Mouse (Mus musculus) MEL (cell line): ENCODE results near the gene Olr1. TPM values are rescaled to one million over a fixed set of nuclear protein-coding genes. Genes with fewer than 3 reads are reported as not detected.

Experiments
- DNase-seq: peaks from one replicate; pipeline ENCODE4 v3.0.0; 2011; ENCODE audit warnings: low read depth, low spot score
- H3K27ac ChIP-seq: 2 replicates; pipeline ENCODE4 v1.5.1; 2012; ENCODE audit warnings: low read depth, mild to moderate bottlenecking, control low read depth, low read length, moderate library complexity; ENCODE audit not compliant: control insufficient read depth
- H3K27me3 ChIP-seq, 2 experiments: fragments of 150-350 bp in 1 of 2; sonication (generic) in 1 of 2; 2 replicates each; pipeline ENCODE4 v1.6.1; 2012; ENCODE audit warnings: low read length in 2 of 2, mild to moderate bottlenecking in 2 of 2, improper control_type of control experiment in 1 of 2, moderate library complexity in 1 of 2; ENCODE audit not compliant: insufficient read depth in 2 of 2, control insufficient read depth in 1 of 2
- H3K36me3 ChIP-seq, 2 experiments: 2 replicates each; pipeline ENCODE4 v1.6.1; 2012 to 2014; ENCODE audit warnings: low read length in 2 of 2, improper control_type of control experiment in 1 of 2, inconsistent platforms in 1 of 2, mild to moderate bottlenecking in 1 of 2; ENCODE audit not compliant: insufficient read depth in 2 of 2, control insufficient read depth in 1 of 2
- H3K4me1 ChIP-seq, 2 experiments: fragments of 150-350 bp in 1 of 2; sonication (generic) in 1 of 2; 2 replicates each; pipeline ENCODE4 v1.6.1; 2012; ENCODE audit warnings: low read length in 2 of 2, improper control_type of control experiment in 1 of 2, mild to moderate bottlenecking in 1 of 2; ENCODE audit not compliant: insufficient read depth in 2 of 2, control insufficient read depth in 1 of 2
- H3K4me3 ChIP-seq, 2 experiments: fragments of 150-350 bp in 1 of 2; sonication (generic) in 1 of 2; 2 replicates each; pipeline ENCODE4 v1.5.1; 2012; ENCODE audit warnings: low read depth in 2 of 2, low read length in 2 of 2, mild to moderate bottlenecking in 2 of 2, moderate library complexity in 2 of 2, control low read depth in 1 of 2, improper control_type of control experiment in 1 of 2; ENCODE audit not compliant: control insufficient read depth in 1 of 2, insufficient read depth in 1 of 2
- H3K79me2 ChIP-seq: 2 replicates; pipeline ENCODE4 v1.6.1; 2012; ENCODE audit warnings: mild to moderate bottlenecking, low read length, moderate library complexity; ENCODE audit not compliant: control insufficient read depth, poor library complexity, insufficient read depth
- H3K9ac ChIP-seq: 2 replicates; pipeline ENCODE4 v1.6.1; 2012; ENCODE audit warnings: low read depth, mild to moderate bottlenecking, control low read depth, low read length, moderate library complexity; ENCODE audit not compliant: control insufficient read depth, poor library complexity, severe bottlenecking
- H3K9me3 ChIP-seq: fragments of 150-350 bp; sonication (generic); replicated peaks from 2 replicates; pipeline ENCODE4 v1.6.1; 2012; ENCODE audit warnings: mild to moderate bottlenecking, low read length, improper control_type of control experiment, moderate library complexity; ENCODE audit not compliant: insufficient read depth
- E2F4 ChIP-seq: IDR thresholded peaks from 2 replicates; pipeline ENCODE4 v1.6.1; 2011; ENCODE audit warnings: low read depth, low read length, improper control_type of control experiment, borderline replicate concordance
- GATA1 ChIP-seq: IDR thresholded peaks from 2 replicates; pipeline ENCODE4 v1.6.1; 2011; ENCODE audit warnings: low read depth, low read length, improper control_type of control experiment
- MAX ChIP-seq: IDR thresholded peaks from 2 replicates; pipeline ENCODE4 v1.6.1; 2011; ENCODE audit warnings: low read length, improper control_type of control experiment
- MEF2A ChIP-seq: IDR thresholded peaks from 2 replicates; pipeline ENCODE4 v1.6.1; 2014; ENCODE audit warnings: low read depth, mild to moderate bottlenecking, inconsistent platforms, low read length, improper control_type of control experiment; ENCODE audit not compliant: poor library complexity, insufficient replicate concordance, severe bottlenecking; ENCODE audit errors: extremely low read depth
- MXI1 ChIP-seq: IDR thresholded peaks from 2 replicates; pipeline ENCODE4 v1.6.1; 2011; ENCODE audit warnings: mild to moderate bottlenecking, low read depth, low read length, improper control_type of control experiment
- MYB ChIP-seq: IDR thresholded peaks from 2 replicates; pipeline ENCODE4 v1.6.1; 2011; ENCODE audit warnings: mild to moderate bottlenecking, low read depth, low read length, improper control_type of control experiment
- NRF1 ChIP-seq: IDR thresholded peaks from 2 replicates; pipeline ENCODE4 v1.6.1; 2014; ENCODE audit warnings: low read depth, mild to moderate bottlenecking, inconsistent platforms, low read length, improper control_type of control experiment, moderate library complexity; ENCODE audit not compliant: poor library complexity, insufficient read depth, severe bottlenecking
- RAD21 ChIP-seq: IDR thresholded peaks from 2 replicates; pipeline ENCODE4 v1.6.1; 2011; ENCODE audit warnings: mild to moderate bottlenecking, low read depth, low read length, improper control_type of control experiment
- SIN3A ChIP-seq: IDR thresholded peaks from 2 replicates; pipeline ENCODE4 v1.6.1; 2012; ENCODE audit warnings: low read length, improper control_type of control experiment, inconsistent platforms
- SMC3 ChIP-seq: IDR thresholded peaks from 2 replicates; pipeline ENCODE4 v1.6.1; 2011; ENCODE audit warnings: low read depth, low read length, improper control_type of control experiment
- TBP ChIP-seq: IDR thresholded peaks from 2 replicates; pipeline ENCODE4 v1.8.0; 2011; ENCODE audit warnings: low read depth, low read length, improper control_type of control experiment
- UBTF ChIP-seq: IDR thresholded peaks from 2 replicates; pipeline ENCODE4 v1.6.1; 2012; ENCODE audit warnings: low read depth, mild to moderate bottlenecking, inconsistent platforms, low read length, improper control_type of control experiment, moderate library complexity, borderline replicate concordance; ENCODE audit not compliant: insufficient read depth
- USF2 ChIP-seq, 2 experiments: IDR thresholded peaks; 2 replicates each; pipeline ENCODE4 v1.6.1; 2011 to 2012; ENCODE audit warnings: improper control_type of control experiment in 2 of 2, low read length in 2 of 2, borderline replicate concordance in 1 of 2, inconsistent platforms in 1 of 2, low read depth in 1 of 2, mild to moderate bottlenecking in 1 of 2; ENCODE audit not compliant: insufficient read depth in 1 of 2
- ZC3H11A ChIP-seq: IDR thresholded peaks from 2 replicates; pipeline ENCODE4 v1.6.1; 2012; ENCODE audit warnings: low read depth, mild to moderate bottlenecking, inconsistent platforms, low read length, improper control_type of control experiment
- ZNF384 ChIP-seq: IDR thresholded peaks from 2 replicates; pipeline ENCODE4 v1.6.1; 2012; ENCODE audit warnings: low read depth, mild to moderate bottlenecking, inconsistent platforms, low read length, improper control_type of control experiment
- polyA plus RNA-seq, 2 experiments: library from polyadenylated mRNA; stranded (reverse) in 1 of 2; unstranded in 1 of 2; fragments of >175 nt in 1 of 2; fragments of >200 nt in 1 of 2; gene quantifications; 2 replicates each; pipeline versions ENCODE4 v1.2.1 to v1.2.4; 2012; ENCODE audit warnings: low replicate concordance in 2 of 2, low read depth in 1 of 2; ENCODE audit not compliant: insufficient read length in 2 of 2, insufficient read depth in 1 of 2, missing spikeins in 1 of 2
- total RNA-seq: library from RNA; depleted of rRNA; stranded (reverse); fragments of 300-350 nt; gene quantifications from 2 replicates; pipeline ENCODE4 v1.2.3, GENCODE M21; 2012

The Olr1 gene
- total and polyA plus RNA-seq, 3 experiments, result 0.06 TPM; not detected in 2

GRCm38 (mm10) chr6:129535723-129536122, 28.8 kb upstream of the Olr1 start:
- Histone ChIP-seq H3K36me3 (peaks cover 10 to 13% of the 10 kb centered on the region in 2 experiments), H3K27ac (no peak overlapping the region), H3K9ac (no peak overlapping the region), H3K4me3 (no peak overlapping the region), H3K4me1 (peaks cover 11 to 17% of the 10 kb centered on the region in 2 experiments), H3K27me3 (no peaks in the 10 kb centered on the region), H3K79me2 (peaks cover 27% of the 10 kb centered on the region), H3K9me3 (no peaks in the 10 kb centered on the region)
- DNase-seq, result peak; percentile 36
- no peak for TF ChIP-seq USF2 (IDR thresholded peaks at IDR 0.05; ENCODE audit: borderline replicate concordance in 1 of 2, insufficient read depth in 1 of 2, low read depth in 1 of 2, low read length in 2 of 2)
- no peak for TF ChIP-seq UBTF
- no peak for TF ChIP-seq RAD21
- no peak for TF ChIP-seq NRF1

- Histone ChIP-seq H3K4me1 (peaks cover 11 to 17% of the 10 kb centered on the region in 2 experiments), H3K79me2 (peaks cover 27% of the 10 kb centered on the region), H3K4me3 (peak overlapping the region; percentile 16 to 95; a peak in 3 of 4 replicates)
These were observed 27.7 kb upstream of the Olr1 start for GRCm38 (mm10) chr6:129534627-129535190.

GRCm38 (mm10) chr6:129534057-129534456, 27.1 kb upstream of the Olr1 start:
- TF ChIP-seq TBP, result 0 out of 2 replicates have a peak, but pooled peaks have one; percentile 52
- peak; percentile 93 for TF ChIP-seq ZNF384
- no peak for TF ChIP-seq ZC3H11A
- TF ChIP-seq, all 39 proteins: peak for 2
- peaks cover 5 to 13% of the 10 kb centered on the region in 2 experiments for H3K36me3 ChIP-seq
- DNase-seq, result peak; percentile 70
- peak overlapping the region; percentile 95 to 96 for H3K4me3 ChIP-seq
- H3K4me1 ChIP-seq, result peaks cover 11 to 17% of the 10 kb centered on the region in 2 experiments
- H3K9me3 ChIP-seq, result no peaks in the 10 kb centered on the region
- peak overlapping the region; percentile 85 for H3K9ac ChIP-seq
- H3K27ac ChIP-seq, result peak overlapping the region; percentile 65
- H3K79me2 ChIP-seq, result peaks cover 27% of the 10 kb centered on the region
- 0 out of 4 replicates have a peak, but pooled peaks cover 0 to 4% of the 10 kb centered on the region in 2 experiments for H3K27me3 ChIP-seq

More at GRCm38 (mm10) chr6:129534627-129535190, 27.7 kb upstream of the Olr1 start:
- H3K27me3 ChIP-seq, result 0 out of 4 replicates have a peak, but pooled peaks cover 0 to 4% of the 10 kb centered on the region in 2 experiments
- TF ChIP-seq SMC3, result no peak
- TF ChIP-seq TBP, result no peak
- TF ChIP-seq MEF2A, result no peak
- no peak for TF ChIP-seq GATA1
- no peak for TF ChIP-seq MAX
- no peak for TF ChIP-seq RAD21
- TF ChIP-seq MXI1, result no peak
- TF ChIP-seq E2F4, result no peak
- no peak for TF ChIP-seq NRF1
- no peak for TF ChIP-seq ZC3H11A
- TF ChIP-seq MYB, result no peak
- TF ChIP-seq SIN3A, result no peak
- TF ChIP-seq, all 39 proteins: peak for 0
- Histone ChIP-seq H3K9me3 (no peaks in the 10 kb centered on the region), H3K27ac (no peak overlapping the region), H3K36me3 (peaks cover 7 to 13% of the 10 kb centered on the region in 2 experiments), H3K9ac (peak overlapping the region; percentile 11; the same call in 1 of the 2 replicates)
- no peak for DNase-seq
